Mouse (Mus musculus): Measurements from ENCODE around the gene Jarid2.

DNA sequence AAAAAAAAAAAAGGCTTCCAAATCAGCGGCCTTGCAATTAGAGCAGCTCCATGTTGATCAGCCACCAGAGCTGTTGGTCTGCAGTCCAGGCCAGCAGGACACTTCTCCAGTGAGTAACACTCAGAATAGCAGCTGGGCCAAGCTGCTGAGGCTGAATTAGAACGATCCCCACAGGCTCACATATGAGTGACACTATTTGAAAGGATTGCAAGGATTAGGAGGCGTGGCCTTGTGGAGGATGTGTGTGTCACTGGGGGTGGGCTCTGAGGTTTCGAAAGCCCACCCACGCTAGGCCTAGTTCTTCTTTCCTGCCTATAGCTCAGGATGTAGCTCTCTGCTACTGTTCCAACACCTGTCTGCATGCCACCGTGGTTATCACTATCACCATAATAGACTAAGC is 226.5 kb downstream of the Jarid2 start:
- TF ChIP-seq POLR2A (IDR thresholded peaks at IDR 0.05; ENCODE audit: low read depth, low read length) (no peak), CTCF (conservative IDR thresholded peaks at IDR 0.05; ENCODE audit: insufficient read depth, insufficient read length, low read depth, low read length) (no peak)
